Mouse (Mus musculus): ENCODE results near the gene Anapc1. TPM values are rescaled to one million over a fixed set of nuclear protein-coding genes. Genes with fewer than 3 reads are reported as not detected.

Anapc1 gene
- total and polyA plus RNA-seq, 3 experiments: 51.7 to 146 (median 92.0) TPM

GRCm38 (mm10) chr2:128722106-128722710 lies 35.0 kb upstream of the Anapc1 start:
- Histone ChIP-seq H3K79me2 (replicated peaks; ENCODE audit: control insufficient read depth, extremely low read depth, insufficient read depth, poor library complexity, severe bottlenecking) (no peaks in the 10 kb centered on the region), H3K36me3 (replicated peaks in 1 of 2; ENCODE audit: control insufficient read depth in 1 of 2, insufficient read depth in 1 of 2, low read length in 1 of 2) (no peaks in the 10 kb centered on the region), H3K9me3 (replicated peaks; ENCODE audit: low read length) (peaks cover 8% of the 10 kb centered on the region), H3K27me3 (replicated peaks) (no peaks in the 10 kb centered on the region), H3K4me3 (replicated peaks in 1 of 3; ENCODE audit: low read depth in 2 of 3, low read length in 2 of 3, poor library complexity in 1 of 3) (no peak overlapping the region), H3K4me1 (ENCODE audit: control insufficient read depth in 1 of 2, insufficient read depth in 2 of 2) (0 out of 4 replicates have a peak, but pooled peaks cover 0 to 5% of the 10 kb centered on the region in 2 experiments), H3K9ac (ENCODE audit: insufficient read depth, low read depth) (no peak overlapping the region), H3K4me2 (ENCODE audit: insufficient read depth, low read depth, poor library complexity, severe bottlenecking) (no peak overlapping the region), H3K27ac (ENCODE audit: insufficient read depth, low read depth) (no peak overlapping the region)
- dilution Hi-C loops (cut with MboI; ENCODE audit: extremely low pct_ligation_motif_present, extremely low pct_unique_long_range_greater_than_20kb, low sequenced_read_pairs): no loop called here
- in situ Hi-C loops (cut with MboI; ENCODE audit: low pct_ligation_motif_present, low pct_unique_long_range_greater_than_20kb, low sequenced_read_pairs): no loop called here
- TF ChIP-seq POLR2A (IDR thresholded peaks at IDR 0.05; ENCODE audit: low read depth, low read length) (no peak), ETS1 (conservative IDR thresholded peaks at IDR 0.05; ENCODE audit: low read depth, low read length) (no peak), MYC (IDR thresholded peaks at IDR 0.05; ENCODE audit: low read depth, low read length) (no peak), NRF1 (IDR thresholded peaks at IDR 0.05; ENCODE audit: low read depth, low read length) (no peak), IRF4 (IDR thresholded peaks at IDR 0.05; ENCODE audit: low read depth, low read length) (no peak), NELFE (IDR thresholded peaks at IDR 0.05; ENCODE audit: low read depth, low read length) (no peak), PAX5 (IDR thresholded peaks at IDR 0.05; ENCODE audit: low read length) (no peak)
- DNase-seq (ENCODE audit: extremely low read depth): no peak

GRCm38 (mm10) chr2:128719380-128719779 lies 32.2 kb upstream of the Anapc1 start:
- no peaks in the 10 kb centered on the region; a peak in 1 of 4 replicates for H3K4me1 ChIP-seq (ENCODE audit: control insufficient read depth in 1 of 2, insufficient read depth in 2 of 2)
- peaks cover 8% of the 10 kb centered on the region for H3K9me3 ChIP-seq (replicated peaks; ENCODE audit: low read length)
- H3K4me3 ChIP-seq (replicated peaks in 1 of 3; ENCODE audit: low read depth in 2 of 3, low read length in 2 of 3, poor library complexity in 1 of 3): no peak overlapping the region
- H3K27ac ChIP-seq (ENCODE audit: insufficient read depth, low read depth): no peak overlapping the region
- H3K4me2 ChIP-seq (ENCODE audit: insufficient read depth, low read depth, poor library complexity, severe bottlenecking): no peak overlapping the region
- no peaks in the 10 kb centered on the region for H3K36me3 ChIP-seq (replicated peaks in 1 of 2; ENCODE audit: control insufficient read depth in 1 of 2, insufficient read depth in 1 of 2, low read length in 1 of 2)
- in situ Hi-C loops (cut with MboI; ENCODE audit: low pct_ligation_motif_present, low pct_unique_long_range_greater_than_20kb, low sequenced_read_pairs) (no loop called here), dilution Hi-C loops (cut with MboI; ENCODE audit: extremely low pct_ligation_motif_present, extremely low pct_unique_long_range_greater_than_20kb, low sequenced_read_pairs) (no loop called here)
- H3K9ac ChIP-seq (ENCODE audit: insufficient read depth, low read depth): no peak overlapping the region
- no peaks in the 10 kb centered on the region for H3K27me3 ChIP-seq (replicated peaks)
- no peaks in the 10 kb centered on the region for H3K79me2 ChIP-seq (replicated peaks; ENCODE audit: control insufficient read depth, extremely low read depth, insufficient read depth, poor library complexity, severe bottlenecking)
- TF ChIP-seq NELFE (IDR thresholded peaks at IDR 0.05; ENCODE audit: low read depth, low read length): no peak
- TF ChIP-seq ZKSCAN1 (IDR thresholded peaks at IDR 0.05; ENCODE audit: borderline replicate concordance, low read depth, low read length): no peak
- no peak for TF ChIP-seq RAD21 (IDR thresholded peaks at IDR 0.05; ENCODE audit: low read depth, low read length)
- no peak for TF ChIP-seq IRF4 (IDR thresholded peaks at IDR 0.05; ENCODE audit: low read depth, low read length)
- no peak for TF ChIP-seq TCF12 (IDR thresholded peaks at IDR 0.05; ENCODE audit: low read depth, low read length)
- no peak for TF ChIP-seq MYC (IDR thresholded peaks at IDR 0.05; ENCODE audit: low read depth, low read length)
- no peak for TF ChIP-seq CHD1 (IDR thresholded peaks at IDR 0.05; ENCODE audit: low read depth, low read length)
- TF ChIP-seq USF2 (conservative IDR thresholded peaks at IDR 0.05; ENCODE audit: low read depth, low read length): no peak
- no peak for TF ChIP-seq MAX (IDR thresholded peaks at IDR 0.05; ENCODE audit: low read length)
- no peak for TF ChIP-seq PAX5 (IDR thresholded peaks at IDR 0.05; ENCODE audit: low read length)
- no peak for TF ChIP-seq SMC3 (IDR thresholded peaks at IDR 0.05; ENCODE audit: low read depth, low read length)
- no peak for TF ChIP-seq ELF1 (IDR thresholded peaks at IDR 0.05; ENCODE audit: low read depth, low read length)
- no peak for TF ChIP-seq KAT2A (IDR thresholded peaks at IDR 0.05; ENCODE audit: insufficient replicate concordance, low read length)
- no peak for TF ChIP-seq EP300 (IDR thresholded peaks at IDR 0.05; ENCODE audit: low read length)
- no peak for DNase-seq (ENCODE audit: extremely low read depth)

All from CH12.LX (cell line).